Mouse (Mus musculus) erythroblast, embryonic 14.5 days (primary cell): ENCODE data around the gene Acot13. TPM values are rescaled to one million over a fixed set of nuclear protein-coding genes. Genes with fewer than 3 reads are reported as not detected.
A peak's percentile ranks its signal among the peaks of the same experiment; 100 is the strongest.

Experiments
- H3K27me3 ChIP-seq: 2 replicates; pipeline ENCODE4 v1.6.1; 2012; ENCODE audit warnings: inconsistent platforms; ENCODE audit not compliant: control insufficient read depth
- H3K36me3 ChIP-seq: 2 replicates; pipeline ENCODE4 v1.6.1; 2012; ENCODE audit warnings: mild to moderate bottlenecking, inconsistent platforms; ENCODE audit not compliant: control insufficient read depth
- H3K4me1 ChIP-seq: 2 replicates; pipeline ENCODE4 v1.6.1; 2012; ENCODE audit warnings: inconsistent platforms; ENCODE audit not compliant: control insufficient read depth
- H3K4me3 ChIP-seq: replicated peaks from 2 replicates; pipeline ENCODE3; 2012; ENCODE audit warnings: moderate library complexity, mild to moderate bottlenecking, inconsistent platforms
- H3K9me3 ChIP-seq: 2 replicates; pipeline ENCODE4 v1.6.1; 2012; ENCODE audit warnings: low read length, inconsistent platforms, mixed read lengths; ENCODE audit not compliant: control insufficient read depth
- GATA1 ChIP-seq: IDR thresholded peaks from 2 replicates; pipeline ENCODE4 v1.6.1; 2012; ENCODE audit warnings: low read length, inconsistent platforms, mixed read lengths
- TAL1 ChIP-seq: IDR thresholded peaks from 3 replicates; pipeline ENCODE4 v1.6.1; 2012; ENCODE audit warnings: low read length, inconsistent platforms, mixed read lengths
- polyA plus RNA-seq: library from polyadenylated mRNA; stranded (reverse); fragments of >175 nt; gene quantifications from 2 replicates; pipeline ENCODE4 v1.2.3, GENCODE M21; 2012

Gene Acot13
- polyA plus RNA-seq, 1 experiment = 3.5 TPM

DNA sequence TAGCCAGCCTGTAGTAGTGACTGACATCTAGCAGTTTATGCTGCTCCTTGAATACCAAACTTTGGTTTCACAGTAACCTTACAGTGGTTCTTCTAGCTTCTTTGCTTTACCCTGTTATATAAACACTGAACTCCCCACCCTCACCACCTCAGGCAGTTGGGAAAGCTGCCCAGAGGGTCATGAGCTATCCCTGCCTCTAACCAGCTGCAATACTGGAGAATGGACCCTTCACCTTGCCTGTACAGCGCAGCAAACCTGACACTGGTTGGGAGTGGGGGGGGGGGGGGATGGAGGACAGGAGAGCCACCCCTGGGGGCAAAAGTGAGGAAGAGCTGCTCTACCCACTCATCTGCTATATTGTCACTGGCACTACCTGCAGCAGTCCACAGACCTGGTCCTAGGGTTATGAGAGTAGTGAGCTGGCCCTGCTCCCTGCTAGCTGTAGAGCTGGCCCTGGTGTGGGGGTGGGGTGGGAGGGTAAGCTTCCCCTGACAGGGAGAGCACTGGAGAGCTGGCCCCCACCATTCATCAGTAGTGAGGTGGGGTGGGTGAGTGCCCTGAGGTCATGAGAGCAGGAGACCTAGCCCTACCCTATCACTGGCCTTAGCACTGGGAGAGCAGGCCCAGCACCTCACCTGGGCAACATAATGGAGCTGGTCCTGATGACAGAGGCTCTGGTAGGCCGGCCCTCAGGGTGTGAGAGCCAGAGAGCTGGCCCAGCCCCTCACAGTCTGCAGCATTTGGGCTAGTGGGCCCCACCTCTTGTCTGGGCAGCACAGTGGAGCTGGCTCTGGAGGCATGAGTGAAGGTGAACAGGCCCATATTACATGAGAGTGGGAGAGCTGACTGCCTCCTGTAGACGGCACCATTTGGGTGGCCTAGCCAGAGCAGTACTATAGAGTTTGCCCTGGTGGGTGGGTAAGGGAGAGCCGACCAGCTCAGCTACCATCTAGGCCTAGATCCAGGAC lies 14.9 kb downstream of the Acot13 start:
- no peaks in the 10 kb centered on the region for H3K9me3 ChIP-seq
- H3K4me3 ChIP-seq = peak overlapping the region; percentile 2
- peaks cover 5% of the 10 kb centered on the region for H3K4me1 ChIP-seq
- TF ChIP-seq TAL1 = no peak
- H3K27me3 ChIP-seq = no peaks in the 10 kb centered on the region
- H3K36me3 ChIP-seq = peaks cover 86% of the 10 kb centered on the region

GRCm38 (mm10) chr13:24814616-24815015 lies 16.7 kb downstream of the Acot13 start:
- Histone ChIP-seq H3K27me3 (no peaks in the 10 kb centered on the region), H3K9me3 (no peaks in the 10 kb centered on the region), H3K4me3 (no peak overlapping the region), H3K4me1 (peaks cover 6% of the 10 kb centered on the region), H3K36me3 (peaks cover 96% of the 10 kb centered on the region)
- TF ChIP-seq GATA1 (no peak), TAL1 (no peak)

GRCm38 (mm10) chr13:24812521-24812920 lies 18.8 kb downstream of the Acot13 start:
- Histone ChIP-seq H3K36me3 (peaks cover 100% of the 10 kb centered on the region), H3K27me3 (no peaks in the 10 kb centered on the region), H3K9me3 (no peaks in the 10 kb centered on the region), H3K4me1 (peaks cover 12% of the 10 kb centered on the region), H3K4me3 (no peak overlapping the region)
- TF ChIP-seq TAL1 (no peak), GATA1 (no peak)

DNA sequence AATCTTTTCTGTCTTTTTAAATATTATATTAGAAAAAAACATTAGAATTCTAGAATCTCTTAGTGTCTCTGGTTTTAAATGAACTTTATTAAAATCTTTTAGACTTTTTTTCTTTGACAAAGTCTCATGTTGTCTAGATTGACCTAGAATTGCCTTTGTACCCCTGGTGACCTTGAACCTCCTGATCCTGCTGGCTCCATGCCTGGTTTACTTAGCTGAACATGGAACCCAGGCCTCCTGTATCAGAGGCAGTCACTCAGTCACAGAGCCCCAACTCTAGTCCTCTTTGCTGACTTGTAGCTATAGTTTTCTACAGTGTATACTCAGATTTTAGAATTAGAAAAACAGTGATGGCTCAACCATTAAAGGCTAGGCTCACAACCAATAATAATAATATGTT lies 25.3 kb downstream of the Acot13 start:
- H3K9me3 ChIP-seq = no peaks in the 10 kb centered on the region
- TF ChIP-seq TAL1 (no peak), GATA1 (no peak)
- H3K36me3 ChIP-seq = peaks cover 84% of the 10 kb centered on the region
- H3K27me3 ChIP-seq = no peaks in the 10 kb centered on the region
- H3K4me1 ChIP-seq = peaks cover 30% of the 10 kb centered on the region
- H3K4me3 ChIP-seq = no peak overlapping the region

DNA sequence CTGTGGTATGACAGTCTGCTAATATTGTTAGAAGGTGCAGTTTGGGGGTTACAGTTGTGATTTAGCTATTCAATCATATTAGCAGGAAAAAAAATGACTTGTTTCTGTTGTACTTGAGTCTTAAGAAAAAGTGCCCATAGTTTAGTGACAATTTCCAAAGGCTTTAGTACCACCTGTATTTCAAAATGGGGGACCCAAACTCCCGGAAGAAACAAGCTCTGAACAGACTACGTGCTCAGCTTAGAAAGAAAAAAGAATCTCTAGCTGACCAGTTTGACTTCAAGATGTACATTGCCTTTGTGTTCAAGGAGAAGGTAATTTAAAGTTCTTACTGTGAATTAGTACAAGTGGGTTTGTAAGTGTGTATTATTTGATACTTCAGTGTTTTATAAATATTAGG lies 28.1 kb downstream of the Acot13 start:
- Histone ChIP-seq H3K27me3 (no peaks in the 10 kb centered on the region), H3K36me3 (peaks cover 55% of the 10 kb centered on the region), H3K9me3 (no peaks in the 10 kb centered on the region), H3K4me3 (peak overlapping the region; percentile 79), H3K4me1 (peaks cover 37% of the 10 kb centered on the region)
- TF ChIP-seq TAL1 (no peak), GATA1 (no peak)

GRCm38 (mm10) chr13:24802131-24802691 lies 29.1 kb downstream of the Acot13 start:
- Histone ChIP-seq H3K9me3 (no peaks in the 10 kb centered on the region), H3K36me3 (peaks cover 45% of the 10 kb centered on the region), H3K27me3 (no peaks in the 10 kb centered on the region; the same call in 1 of the 2 replicates), H3K4me1 (peaks cover 31% of the 10 kb centered on the region), H3K4me3 (peak overlapping the region; percentile 79)
- no peak for TF ChIP-seq GATA1
- TF ChIP-seq TAL1 = no peak

DNA sequence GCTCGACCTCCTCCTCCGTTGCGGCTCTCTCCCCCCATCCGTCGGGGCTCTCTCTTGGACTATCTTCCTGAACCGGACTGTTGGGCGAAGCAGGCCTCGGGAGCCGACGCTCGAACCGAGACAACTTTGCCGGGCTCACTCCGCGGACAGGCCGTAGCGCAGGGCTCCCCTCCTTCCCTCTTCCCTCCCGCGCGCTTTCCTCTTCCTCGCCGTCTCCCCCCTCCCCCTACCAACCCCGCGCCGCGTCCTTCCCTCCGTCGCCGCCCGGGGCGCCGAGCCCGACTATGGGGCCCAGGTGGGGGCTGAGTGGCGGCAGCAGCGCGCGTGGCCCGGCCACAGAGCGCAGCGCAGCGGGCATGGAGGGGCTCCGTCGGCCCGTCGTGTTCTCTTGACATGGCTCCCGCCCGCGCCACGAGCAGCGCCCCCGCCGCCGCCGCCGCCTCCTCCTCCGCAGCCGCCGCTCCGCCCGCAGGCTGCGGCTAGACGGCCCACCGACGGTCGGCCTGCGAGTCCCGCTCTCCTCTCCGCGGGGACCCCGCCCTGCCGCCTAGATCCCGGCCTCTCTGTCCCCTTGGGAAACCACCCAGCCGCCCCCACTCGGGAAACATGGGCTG lies 29.9 kb downstream of the Acot13 start, which contains the start of gene BC005537:
Gene BC005537, plus strand, starts transcription at position 350 of the 614 bp plus-strand sequence.
- Histone ChIP-seq H3K4me3 (peak within 1 kb of the TSS; percentile 79), H3K9me3 (no peaks in the 10 kb centered on the region), H3K4me1 (peaks cover 28% of the 10 kb centered on the region), H3K36me3 (peaks cover 37% of the 10 kb centered on the region), H3K27me3 (no peaks in the 10 kb centered on the region; the same call in 1 of the 2 replicates)
- no peak for TF ChIP-seq GATA1
- TF ChIP-seq TAL1 = no peak

DNA sequence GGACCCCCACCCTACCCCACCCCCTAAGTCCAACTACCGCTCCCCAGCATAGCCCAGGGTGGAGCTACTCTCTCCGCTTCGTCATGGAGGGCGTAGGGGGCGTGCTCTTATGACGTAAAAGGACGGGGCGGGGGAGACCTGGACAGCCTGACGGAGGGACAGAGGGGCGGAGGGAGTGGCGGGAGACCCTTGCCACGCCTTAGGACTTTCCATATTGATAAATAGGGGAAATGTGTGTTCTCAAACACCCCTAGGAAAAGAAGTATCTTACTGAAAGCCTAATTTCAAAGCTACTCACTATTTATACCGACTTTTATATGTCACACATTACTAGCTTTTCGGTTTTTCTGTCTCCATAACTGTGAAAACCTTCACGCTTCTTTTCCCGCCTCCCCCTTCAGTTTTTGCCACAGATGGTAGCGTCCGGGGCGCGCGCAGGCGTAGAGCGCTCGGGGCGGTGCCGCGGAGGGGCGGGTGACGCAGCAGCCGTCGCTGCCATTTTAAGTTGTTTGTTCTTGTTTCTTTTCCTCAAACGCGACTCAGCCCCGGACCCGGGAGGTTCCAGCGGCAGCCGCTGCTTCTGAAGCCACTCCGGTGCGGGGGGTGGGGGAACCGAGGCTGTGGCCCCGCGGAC lies 30.5 kb downstream of the Acot13 start:
- Histone ChIP-seq H3K27me3 (no peaks in the 10 kb centered on the region; the same call in 1 of the 2 replicates), H3K4me3 (peak overlapping the region; percentile 79), H3K4me1 (peaks cover 28% of the 10 kb centered on the region), H3K9me3 (no peaks in the 10 kb centered on the region), H3K36me3 (peaks cover 31% of the 10 kb centered on the region)
- TF ChIP-seq GATA1 (no peak), TAL1 (no peak)
